Mouse (Mus musculus) liver, embryonic 11.5 days (tissue): ENCODE measurements around the gene Olfr628. TPM values are rescaled to one million over a fixed set of nuclear protein-coding genes. Genes with fewer than 3 reads are reported as not detected.
A peak's percentile ranks its signal among the peaks of the same experiment; 100 is the strongest.
"Not testable (repeated sequence)": the region's sequence is repeated elsewhere in the genome, so short reads cannot be mapped to it uniquely, and the experiment has no call there.

ENCODE experiments used
- ATAC-seq: fragments of 200-750 bp; cut with Nextera tagmentation; replicated peaks from 2 replicates; pipeline ENCODE4 v1.8.0; 2017; ENCODE audit warnings: moderate number of reproducible peaks, mild to moderate bottlenecking, moderate TSS enrichment, moderate library complexity; ENCODE audit not compliant: low FRiP score
- DNase-seq: peaks from one replicate; pipeline ENCODE4 v3.0.0-alpha.2; 2017; ENCODE audit warnings: low spot score
- H3K27ac ChIP-seq: fragments of 300-500 bp; sonication (generic); 2 replicates; pipeline ENCODE4 v1.5.1; 2014; ENCODE audit warnings: mild to moderate bottlenecking, low read depth, low read length, control low read depth
- H3K27me3 ChIP-seq: fragments of 300-500 bp; sonication (generic); replicated peaks from 2 replicates; pipeline ENCODE4 v1.6.1; 2014; ENCODE audit warnings: low read length, mixed read lengths; ENCODE audit not compliant: control insufficient read depth, insufficient read depth
- H3K36me3 ChIP-seq: fragments of 300-500 bp; sonication (generic); 2 replicates; pipeline ENCODE4 v1.6.1; 2014; ENCODE audit warnings: mild to moderate bottlenecking, low read length, moderate library complexity, mixed read lengths; ENCODE audit not compliant: control insufficient read depth, insufficient read depth
- H3K4me1 ChIP-seq: fragments of 300-500 bp; sonication (generic); replicated peaks from 2 replicates; pipeline ENCODE4 v1.6.1; 2014; ENCODE audit warnings: low read length, mixed read lengths; ENCODE audit not compliant: control insufficient read depth, insufficient read depth
- H3K4me2 ChIP-seq: fragments of 300-500 bp; sonication (generic); 2 replicates; pipeline ENCODE4 v1.6.1; 2014; ENCODE audit warnings: mild to moderate bottlenecking, control low read depth, moderate library complexity
- H3K4me3 ChIP-seq: fragments of 300-500 bp; sonication (generic); 2 replicates; pipeline ENCODE4 v1.5.1; 2014; ENCODE audit warnings: low read depth, low read length, control low read depth
- H3K9ac ChIP-seq: fragments of 300-500 bp; sonication (generic); 2 replicates; pipeline ENCODE4 v1.6.1; 2014; ENCODE audit warnings: low read depth, low read length, control low read depth
- H3K9me3 ChIP-seq: fragments of 300-500 bp; sonication (generic); 2 replicates; pipeline ENCODE4 v1.6.1; 2016; ENCODE audit warnings: low read length, inconsistent platforms, mixed read lengths; ENCODE audit not compliant: control insufficient read depth
- WGBS: fragments of 180-500 bp; shearing (Covaris S2); extraction: QIAGEN DNeasy Blood & Tissue Kit; methylation state at CpG from one replicate; pipeline ENCODE4 v1.1.7; 2014; 5-methylcytosine and 5-hydroxymethylcytosine counted together
- polyA plus RNA-seq: library from polyadenylated mRNA; unstranded; fragments of >200 nt; fragmentation: Nextera tagmentation; extraction: Ambion mirVana; gene quantifications from 2 replicates; pipeline ENCODE4 v1.2.1, GENCODE M21; 2014

Gene Olfr628
- polyA plus RNA-seq, 1 experiment from 2014 or later: not detected

DNA sequence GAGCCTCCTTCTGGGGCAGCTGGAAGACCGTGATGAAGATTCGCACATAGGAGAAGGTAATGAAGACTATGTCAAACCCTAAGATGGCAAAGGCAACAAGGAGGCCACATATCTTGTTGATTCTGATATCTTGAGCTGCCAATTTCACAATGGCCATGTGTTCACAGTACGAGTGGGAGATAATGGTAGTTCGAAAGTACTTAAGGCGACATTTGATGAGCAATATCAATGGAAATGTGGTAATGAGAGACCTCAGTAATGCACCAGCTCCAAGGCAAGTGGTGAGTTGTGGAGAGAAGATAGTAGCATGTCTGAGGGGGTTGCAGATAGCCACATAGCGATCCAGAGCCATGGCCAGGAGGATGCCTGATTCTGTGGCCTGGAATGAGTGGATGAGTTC is 37.5 kb downstream of the Olfr628 start:
- 41% methylated on average over 6 of the region's 6 CpGs for WGBS
- not testable (repeated sequence) for H3K4me2 ChIP-seq
- ATAC-seq: peak; percentile 91

GRCm38 (mm10) chr7:103771494-103771893 is 41.3 kb downstream of the Olfr628 start, which contains the start of gene Olfr69:
TSS of gene Olfr69 (minus strand) at chr7:103771594.
- H3K4me3 ChIP-seq: no peak within 1 kb of the TSS
- no peak within 1 kb of the TSS for H3K27ac ChIP-seq
- H3K4me2 ChIP-seq: no peak within 1 kb of the TSS
- H3K9me3 ChIP-seq: no peaks in the 10 kb centered on the region
- no peak for ATAC-seq
- no peaks in the 10 kb centered on the region for H3K27me3 ChIP-seq
- DNase-seq: no peak
- no peak within 1 kb of the TSS for H3K9ac ChIP-seq
- 79% methylated on average over 2 of the region's 2 CpGs for WGBS
- no peaks in the 10 kb centered on the region for H3K4me1 ChIP-seq
- H3K36me3 ChIP-seq: no peaks in the 10 kb centered on the region

More for the DNA sequence above, 37.5 kb downstream of the Olfr628 start:
- not testable (repeated sequence) for H3K36me3 ChIP-seq, H3K9me3 ChIP-seq, H3K27me3 ChIP-seq, DNase-seq, H3K4me3 ChIP-seq, H3K9ac ChIP-seq, H3K27ac ChIP-seq, H3K4me1 ChIP-seq

DNA sequence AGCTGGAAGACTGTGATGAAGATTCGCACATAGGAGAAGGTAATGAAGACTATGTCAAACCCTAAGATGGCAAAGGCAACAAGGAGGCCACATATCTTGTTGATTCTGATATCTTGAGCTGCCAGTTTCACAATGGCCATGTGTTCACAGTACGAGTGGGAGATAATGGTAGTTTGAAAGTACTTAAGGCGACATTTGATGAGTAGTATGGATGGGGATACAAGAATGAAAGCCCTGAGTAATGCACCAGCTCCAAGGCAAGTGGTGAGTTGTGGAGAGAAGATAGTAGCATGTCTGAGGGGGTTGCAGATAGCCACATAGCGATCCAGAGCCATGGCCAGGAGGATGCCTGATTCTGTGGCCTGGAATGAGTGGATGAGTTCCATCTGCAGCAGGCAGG is 47.5 kb downstream of the Olfr628 start:
- peak; percentile 97 for ATAC-seq
- not testable (repeated sequence) for H3K4me3 ChIP-seq, H3K9me3 ChIP-seq, H3K9ac ChIP-seq, H3K27me3 ChIP-seq, H3K4me2 ChIP-seq, DNase-seq, H3K27ac ChIP-seq, H3K36me3 ChIP-seq, H3K4me1 ChIP-seq
- 54% methylated on average over 4 of the region's 4 CpGs for WGBS

DNA sequence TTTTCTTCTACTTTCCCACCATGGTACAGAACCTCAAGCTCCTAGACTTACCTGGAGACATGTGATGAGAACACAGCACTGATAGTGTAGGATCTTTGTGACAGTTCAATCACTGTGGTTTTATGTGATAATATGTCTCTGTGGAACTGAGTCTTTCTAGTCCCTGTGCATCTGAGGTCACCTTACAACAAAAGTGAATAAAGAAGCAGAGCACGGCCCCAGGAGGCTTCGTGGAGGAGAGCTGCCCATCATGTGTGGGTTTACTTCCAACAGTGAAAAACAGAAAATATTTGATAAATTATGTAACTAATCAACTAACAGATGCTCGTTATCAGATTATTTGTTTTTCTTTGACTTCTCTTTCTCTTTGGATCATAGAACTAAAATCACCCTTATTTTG is 49.4 kb downstream of the Olfr628 start, which contains the start of gene Olfr68:
Gene Olfr68 (minus strand): TSS at position 101 of the 400 bp plus-strand sequence.
- no peak within 1 kb of the TSS for H3K4me2 ChIP-seq
- H3K27ac ChIP-seq: no peak within 1 kb of the TSS
- ATAC-seq: no peak
- H3K9me3 ChIP-seq: no peaks in the 10 kb centered on the region
- no peaks in the 10 kb centered on the region for H3K4me1 ChIP-seq
- no peak within 1 kb of the TSS for H3K4me3 ChIP-seq
- H3K36me3 ChIP-seq: no peaks in the 10 kb centered on the region
- 81% methylated on average over 3 of the region's 3 CpGs for WGBS
- no peak for DNase-seq
- H3K9ac ChIP-seq: no peak within 1 kb of the TSS
- no peaks in the 10 kb centered on the region for H3K27me3 ChIP-seq

Other genes with a start within 250 kb of the Olfr628 start
- gene Olfr609, start 232.3 kb upstream of the Olfr628 start, polyA plus RNA-seq: not detected in 2 replicates
- gene Olfr610, start 218.3 kb upstream of the Olfr628 start, polyA plus RNA-seq: not detected in 2 replicates
- not detected in 2 replicates for gene Olfr611, start 209.5 kb upstream of the Olfr628 start, polyA plus RNA-seq
- not detected in 2 replicates for gene Olfr612, start 187.7 kb upstream of the Olfr628 start, polyA plus RNA-seq
- gene Olfr613, start 182.3 kb upstream of the Olfr628 start, polyA plus RNA-seq: not detected in 2 replicates
- gene Olfr615, start 174.3 kb upstream of the Olfr628 start, polyA plus RNA-seq: not detected in 2 replicates
- not detected in 2 replicates for gene Olfr616, start 161.2 kb upstream of the Olfr628 start, polyA plus RNA-seq
- gene Olfr617, start 157.3 kb upstream of the Olfr628 start, polyA plus RNA-seq: not detected in 2 replicates
- not detected in 2 replicates for gene Olfr618, start 140.3 kb upstream of the Olfr628 start, polyA plus RNA-seq
- gene Olfr619, start 129.8 kb upstream of the Olfr628 start, polyA plus RNA-seq: not detected in 2 replicates
- gene Olfr620, start 117.8 kb upstream of the Olfr628 start, polyA plus RNA-seq: not detected in 2 replicates
- not detected in 2 replicates for gene Olfr622, start 87.7 kb upstream of the Olfr628 start, polyA plus RNA-seq
- gene Olfr623, start 66.7 kb upstream of the Olfr628 start, polyA plus RNA-seq: not detected in 2 replicates
- 0.04 TPM in 1 of 2 replicates, not detected in the other for gene Olfr624, start 59.2 kb upstream of the Olfr628 start, polyA plus RNA-seq
- not detected in 2 replicates for gene Olfr625-ps1, start 47.7 kb upstream of the Olfr628 start, polyA plus RNA-seq
- gene Olfr243, start 15.7 kb upstream of the Olfr628 start, polyA plus RNA-seq: not detected in 2 replicates
- gene Olfr629, start 14.6 kb downstream of the Olfr628 start, polyA plus RNA-seq: not detected in 2 replicates
- not detected in 2 replicates for gene Olfr630, start 27.0 kb downstream of the Olfr628 start, polyA plus RNA-seq
- gene Olfr69, start 41.2 kb downstream of the Olfr628 start, polyA plus RNA-seq: not detected in 2 replicates
- gene Olfr68, start 49.3 kb downstream of the Olfr628 start, polyA plus RNA-seq: not detected in 2 replicates
- gene Olfr67, start 61.4 kb downstream of the Olfr628 start, polyA plus RNA-seq: not detected in 2 replicates
- 7,398 and 7,943 TPM in 2 replicates for gene Hbb-bt, start 83.6 kb downstream of the Olfr628 start, polyA plus RNA-seq
- 9,439 and 11,024 TPM in 2 replicates for gene Hbb-bs, start 97.7 kb downstream of the Olfr628 start, polyA plus RNA-seq
- not detected in 2 replicates for gene Hbb-bh2, start 110.1 kb downstream of the Olfr628 start, polyA plus RNA-seq
- 4,066 and 4,428 TPM in 2 replicates for gene Hbb-bh1, start 112.8 kb downstream of the Olfr628 start, polyA plus RNA-seq
- 15,021 and 16,786 TPM in 2 replicates for gene Hbb-y, start 122.8 kb downstream of the Olfr628 start, polyA plus RNA-seq
- gene Olfr66, start 155.9 kb downstream of the Olfr628 start, polyA plus RNA-seq: not detected in 2 replicates
- gene Olfr64, start 164.1 kb downstream of the Olfr628 start, polyA plus RNA-seq: not detected in 2 replicates
- gene Olfr65, start 173.1 kb downstream of the Olfr628 start, polyA plus RNA-seq: not detected in 2 replicates
- gene Olfr631, start 198.5 kb downstream of the Olfr628 start, polyA plus RNA-seq: not detected in 2 replicates
- gene Olfr632, start 204.0 kb downstream of the Olfr628 start, polyA plus RNA-seq: 0.12 TPM in 1 of 2 replicates, not detected in the other
- not detected in 2 replicates for gene Olfr633, start 214.1 kb downstream of the Olfr628 start, polyA plus RNA-seq
- gene Olfr635, start 240.8 kb downstream of the Olfr628 start, polyA plus RNA-seq: not detected in 2 replicates